Mouse (Mus musculus) forebrain, embryonic 16.5 days (tissue): ENCODE measurements at regions not wholly inside any gene's neighbourhood (a gene's known extent, or its start where the extent isn't known, plus 50 kb on each side); places are given as distances from the start of the nearest gene placed in this dataset.
A peak's percentile ranks its signal among the peaks of the same experiment; 100 is the strongest.

Source experiments
- ATAC-seq: fragments of 200-750 bp; cut with Nextera tagmentation; 2 replicates; pipeline ENCODE4 v1.8.0; 2017; ENCODE audit warnings: mild to moderate bottlenecking, moderate library complexity
- H3K27ac ChIP-seq: fragments of 300-500 bp; sonication (generic); 2 replicates; pipeline ENCODE4 v1.5.1; 2014; ENCODE audit warnings: low read length, control low read depth
- H3K27me3 ChIP-seq: fragments of 300-500 bp; sonication (generic); replicated peaks from 2 replicates; pipeline ENCODE4 v1.6.1; 2014; ENCODE audit warnings: low read length; ENCODE audit not compliant: control insufficient read depth, insufficient read depth
- H3K36me3 ChIP-seq: fragments of 300-500 bp; sonication (generic); 2 replicates; pipeline ENCODE4 v1.6.1; 2014; ENCODE audit not compliant: control insufficient read depth, insufficient read depth
- H3K4me1 ChIP-seq: fragments of 300-500 bp; sonication (generic); replicated peaks from 2 replicates; pipeline ENCODE4 v1.6.1; 2014; ENCODE audit warnings: low read length; ENCODE audit not compliant: control insufficient read depth, insufficient read depth
- H3K4me2 ChIP-seq: fragments of 300-500 bp; sonication (generic); 2 replicates; pipeline ENCODE4 v1.6.1; 2014; ENCODE audit warnings: mild to moderate bottlenecking, low read length, control low read depth
- H3K4me3 ChIP-seq: fragments of 300-500 bp; sonication (generic); replicated peaks from 2 replicates; pipeline ENCODE4 v1.5.1; 2014; ENCODE audit warnings: mild to moderate bottlenecking, low read length, control low read depth
- H3K9ac ChIP-seq: fragments of 300-500 bp; sonication (generic); replicated peaks from 2 replicates; pipeline ENCODE4 v1.6.1; 2014; ENCODE audit warnings: low read depth, low read length, control low read depth
- H3K9me3 ChIP-seq: fragments of 300-500 bp; sonication (generic); 2 replicates; pipeline ENCODE4 v1.6.1; 2016; ENCODE audit warnings: low read length; ENCODE audit not compliant: control insufficient read depth
- WGBS: fragments of 180-500 bp; shearing (Covaris S2); extraction: QIAGEN DNeasy Blood & Tissue Kit; methylation state at CpG from one replicate; pipeline ENCODE4 v1.1.7; 2014; 5-methylcytosine and 5-hydroxymethylcytosine counted together

DNA sequence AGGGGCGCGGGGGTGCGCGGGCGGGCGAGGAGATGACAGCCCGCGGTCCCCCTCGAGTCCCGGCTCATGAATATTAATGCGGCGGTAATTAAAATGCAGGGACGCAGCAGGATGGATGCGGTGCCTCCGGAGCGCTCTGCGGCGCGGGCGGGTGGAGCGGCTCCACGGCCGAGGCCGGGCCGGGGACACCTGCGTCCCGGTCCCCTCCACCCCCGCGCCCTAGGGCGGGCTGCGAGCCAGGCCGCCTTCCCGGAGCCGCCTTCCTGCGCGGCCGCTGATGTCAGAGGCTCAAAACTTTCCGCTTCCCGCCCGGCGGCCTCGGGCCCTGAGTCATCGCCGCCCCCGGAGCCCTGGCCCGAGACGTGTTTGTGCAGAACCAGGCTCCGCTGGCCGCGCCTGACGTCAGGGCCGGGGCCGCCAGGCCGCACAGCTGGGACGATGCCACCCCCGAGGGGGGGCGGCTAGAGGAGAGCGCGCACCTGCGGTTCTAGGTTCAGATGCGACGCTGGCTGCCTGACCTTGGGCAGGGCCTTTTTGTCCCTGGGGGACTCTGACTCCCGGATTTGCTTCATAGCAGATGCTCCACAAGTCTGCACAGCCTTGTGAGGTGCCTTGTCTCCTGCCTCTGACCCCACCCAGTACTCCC, 91.5 kb downstream of the 1700001O22Rik start:
- H3K9me3 ChIP-seq = no peaks in the 10 kb centered on the region
- no peaks in the 10 kb centered on the region for H3K36me3 ChIP-seq
- H3K4me3 ChIP-seq = peak overlapping the region; percentile 45
- H3K27ac ChIP-seq = peak overlapping the region; percentile 96
- WGBS = under 1% methylated on average over 63 of the region's 63 CpGs
- peaks cover 65% of the 10 kb centered on the region for H3K4me1 ChIP-seq
- no peaks in the 10 kb centered on the region for H3K27me3 ChIP-seq
- ATAC-seq = peak; percentile 71
- H3K9ac ChIP-seq = peak overlapping the region; percentile 81
- H3K4me2 ChIP-seq = peak overlapping the region; percentile 67

DNA sequence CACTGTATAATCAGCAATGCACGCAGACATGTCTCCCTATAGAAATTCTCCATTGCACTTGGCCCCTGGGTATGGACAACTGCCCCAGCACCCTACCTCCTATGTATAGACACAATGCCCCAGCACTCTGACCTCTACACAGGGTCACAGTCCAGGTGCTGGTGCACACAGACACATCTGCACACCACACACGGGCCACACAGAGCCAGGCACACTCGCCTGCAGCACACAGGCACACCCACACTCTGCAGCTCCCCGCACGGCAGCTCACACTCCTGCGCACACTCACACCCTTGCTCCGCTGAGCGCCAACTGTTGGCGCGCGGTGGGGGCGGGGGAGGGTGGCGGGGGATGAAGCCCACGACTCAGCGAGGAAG, 92.0 kb downstream of the 1700001O22Rik start:
- H3K27ac ChIP-seq = peak overlapping the region; percentile 96
- no peaks in the 10 kb centered on the region for H3K36me3 ChIP-seq
- peak overlapping the region; percentile 45 for H3K4me3 ChIP-seq
- H3K4me1 ChIP-seq = peaks cover 62% of the 10 kb centered on the region
- 3% methylated on average over 12 of the region's 15 CpGs for whole genome bisulfite sequencing
- peak; percentile 75 for ATAC-seq
- H3K4me2 ChIP-seq = peak overlapping the region; percentile 67
- no peaks in the 10 kb centered on the region for H3K27me3 ChIP-seq
- peak overlapping the region; percentile 81 for H3K9ac ChIP-seq
- H3K9me3 ChIP-seq = no peaks in the 10 kb centered on the region

- no peak for ATAC-seq
- Histone ChIP-seq H3K4me1 (peaks cover 58% of the 10 kb centered on the region), H3K4me3 (no peak overlapping the region), H3K9ac (no peak overlapping the region), H3K36me3 (no peaks in the 10 kb centered on the region), H3K27me3 (no peaks in the 10 kb centered on the region), H3K9me3 (no peaks in the 10 kb centered on the region), H3K27ac (peak overlapping the region; percentile 96), H3K4me2 (no peak overlapping the region; the same call in 1 of the 2 replicates)
- WGBS = over 99% methylated on average over 7 of the region's 7 CpGs
These were observed 92.6 kb downstream of the 1700001O22Rik start for GRCm38 (mm10) chr2:30710895-30711294.

DNA sequence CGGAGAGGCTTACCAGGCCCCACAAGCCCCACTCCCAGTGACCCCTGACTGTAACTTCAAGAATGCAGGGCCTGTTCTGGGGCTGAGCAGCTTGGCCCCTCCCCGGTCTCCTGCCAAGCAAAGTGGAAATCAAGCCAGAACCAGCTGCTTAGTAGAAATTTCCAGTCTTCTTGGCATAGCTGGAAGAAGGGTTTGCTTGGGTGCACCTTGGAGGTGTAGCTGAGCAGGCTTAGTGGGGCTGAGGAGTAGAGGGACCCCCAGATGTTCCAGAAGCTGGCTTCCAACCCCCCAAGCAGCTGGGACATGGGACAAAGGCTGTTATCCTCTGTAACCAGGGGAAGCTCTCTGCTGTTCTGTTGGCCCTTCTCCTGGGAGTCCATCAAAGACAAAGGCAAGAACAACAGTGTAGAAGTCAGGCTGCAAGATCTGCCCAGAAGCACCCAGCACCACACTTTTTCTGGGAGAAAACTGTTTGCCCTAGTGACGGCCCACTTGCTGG, 94.0 kb downstream of the 1700001O22Rik start:
- H3K27me3 ChIP-seq = no peaks in the 10 kb centered on the region
- no peak for ATAC-seq
- no peaks in the 10 kb centered on the region for H3K9me3 ChIP-seq
- H3K4me3 ChIP-seq = no peak overlapping the region
- no peak overlapping the region for H3K9ac ChIP-seq
- no peak overlapping the region for H3K4me2 ChIP-seq
- 64% methylated on average over 3 of the region's 3 CpGs for WGBS
- H3K36me3 ChIP-seq = no peaks in the 10 kb centered on the region
- peaks cover 58% of the 10 kb centered on the region for H3K4me1 ChIP-seq
- peak overlapping the region; percentile 99 for H3K27ac ChIP-seq

- WGBS = 70% methylated on average over 4 of the region's 4 CpGs
- Histone ChIP-seq H3K27ac (peak overlapping the region; percentile 99), H3K4me1 (peaks cover 58% of the 10 kb centered on the region), H3K4me2 (no peak overlapping the region), H3K27me3 (no peaks in the 10 kb centered on the region), H3K9me3 (no peaks in the 10 kb centered on the region), H3K9ac (no peak overlapping the region), H3K4me3 (no peak overlapping the region), H3K36me3 (no peaks in the 10 kb centered on the region)
- ATAC-seq = no peak
These were observed 94.6 kb downstream of the 1700001O22Rik start for GRCm38 (mm10) chr2:30708762-30709385.

- peak overlapping the region; percentile 86 for H3K9ac ChIP-seq
- no peaks in the 10 kb centered on the region for H3K27me3 ChIP-seq
- peak overlapping the region; percentile 42 for H3K4me3 ChIP-seq
- peaks cover 52% of the 10 kb centered on the region for H3K4me1 ChIP-seq
- WGBS = under 1% methylated on average over 47 of the region's 48 CpGs
- H3K36me3 ChIP-seq = no peaks in the 10 kb centered on the region
- peak; percentile 64 for ATAC-seq
- H3K9me3 ChIP-seq = no peaks in the 10 kb centered on the region
- peak overlapping the region; percentile 81 for H3K4me2 ChIP-seq
- H3K27ac ChIP-seq = peak overlapping the region; percentile 99
These were observed 95.3 kb downstream of the 1700001O22Rik start for GRCm38 (mm10) chr2:30708001-30708683.

GRCm38 (mm10) chr2:30707099-30708000, 96.1 kb downstream of the 1700001O22Rik start:
- ATAC-seq = peak; percentile 2; the same call in 1 of the 2 replicates
- 3% methylated on average over 43 of the region's 44 CpGs for WGBS
- peak overlapping the region; percentile 42 for H3K4me3 ChIP-seq
- H3K9me3 ChIP-seq = no peaks in the 10 kb centered on the region
- peak overlapping the region; percentile 86 for H3K9ac ChIP-seq
- no peaks in the 10 kb centered on the region for H3K36me3 ChIP-seq
- H3K27ac ChIP-seq = peak overlapping the region; percentile 99
- H3K4me1 ChIP-seq = peaks cover 49% of the 10 kb centered on the region
- peak overlapping the region; percentile 81 for H3K4me2 ChIP-seq
- H3K27me3 ChIP-seq = no peaks in the 10 kb centered on the region

- ATAC-seq = no peak
- Histone ChIP-seq H3K4me1 (peaks cover 36% of the 10 kb centered on the region), H3K4me3 (no peak overlapping the region), H3K4me2 (no peak overlapping the region), H3K9me3 (no peaks in the 10 kb centered on the region), H3K27me3 (no peaks in the 10 kb centered on the region), H3K27ac (peak overlapping the region; percentile 28; the same call in 1 of the 2 replicates), H3K9ac (no peak overlapping the region), H3K36me3 (no peaks in the 10 kb centered on the region)
- WGBS = 64% methylated on average over 5 of the region's 5 CpGs
These were observed 97.4 kb downstream of the 1700001O22Rik start for GRCm38 (mm10) chr2:30706036-30706435.
